Mouse (Mus musculus) thymus, postnatal 36 days (tissue): ENCODE measurements around the gene Scn7a.

Source experiments
- DNase-seq, 2 experiments: peaks; one replicate each; pipeline ENCODE4 v3.0.0; 2022; ENCODE audit warnings: mixed read lengths in 2 of 2

Scn7a gene

GRCm38 (mm10) chr2:66784765-66785164, at the start of gene Scn7a:
Gene Scn7a (minus strand): TSS chr2:66784914.
- DNase-seq, result no peak

DNA sequence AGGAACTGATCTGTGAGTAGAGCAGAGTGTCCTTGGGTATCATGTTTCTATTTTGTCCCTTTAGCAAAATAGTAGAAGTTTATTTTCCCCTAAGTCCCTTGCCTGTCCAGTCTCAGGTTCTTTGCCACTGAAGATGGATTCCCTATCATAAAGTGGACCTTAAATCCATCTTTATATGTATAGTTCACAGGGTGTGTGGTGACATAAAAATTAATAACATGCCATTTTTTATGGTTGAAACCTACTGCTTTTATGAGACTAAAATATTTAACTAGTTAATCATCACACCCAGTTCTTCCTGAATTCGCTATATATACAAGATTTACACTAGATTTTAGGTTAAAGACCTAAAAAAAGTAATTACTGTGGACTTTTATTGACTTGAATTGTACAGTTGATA, 43.0 kb upstream of the Scn7a start:
- DNase-seq, result no peak

- no peak for DNase-seq
Observed at GRCm38 (mm10) chr2:66819862-66820559, 35.3 kb upstream of the Scn7a start.

- DNase-seq, result no peak
Observed at GRCm38 (mm10) chr2:66799676-66800249, 15.0 kb upstream of the Scn7a start.

- DNase-seq, result no peak
Observed at GRCm38 (mm10) chr2:66797493-66797892, 12.8 kb upstream of the Scn7a start.

DNA sequence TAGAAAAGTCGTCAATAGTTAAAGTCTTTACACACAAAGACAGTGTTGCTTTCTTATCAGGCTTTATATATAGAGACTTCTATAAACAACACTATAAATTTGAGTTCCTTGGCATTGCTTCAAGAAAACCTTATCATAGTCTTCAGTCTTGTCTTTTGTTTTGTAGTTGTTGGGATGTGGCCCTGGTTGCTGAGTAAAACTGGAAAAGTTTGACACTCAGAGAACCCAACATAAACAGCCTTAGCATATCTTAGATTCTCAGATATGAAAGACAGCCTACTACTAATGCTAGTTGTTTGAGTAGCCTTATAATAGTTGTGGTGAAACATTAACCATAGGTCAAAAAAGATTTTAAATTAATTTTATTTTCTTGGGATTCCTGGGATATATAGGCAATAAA, 6.9 kb upstream of the Scn7a start:
- DNase-seq, result no peak

DNA sequence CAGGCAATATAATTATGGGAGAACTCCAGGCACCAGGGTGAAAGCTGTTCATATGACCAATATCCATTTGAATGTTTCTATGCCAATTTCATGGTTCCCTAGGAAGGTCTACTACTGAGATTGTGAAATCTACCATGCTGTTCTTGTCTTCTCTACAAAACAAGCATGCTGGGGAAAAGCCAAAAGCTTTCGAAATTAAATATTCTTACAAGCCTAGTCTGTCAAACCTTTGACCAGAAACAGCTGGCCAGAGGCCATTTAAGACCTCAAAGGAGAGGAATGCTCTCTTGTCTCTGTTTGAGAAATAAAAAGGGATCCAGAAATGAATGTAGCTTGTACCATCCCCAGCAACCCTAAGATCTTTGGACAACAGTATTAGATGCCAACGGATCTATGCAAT, 3.8 kb downstream of the Scn7a start:
- no peak for DNase-seq

GRCm38 (mm10) chr2:66767980-66768379, 16.7 kb downstream of the Scn7a start:
- DNase-seq, result no peak

GRCm38 (mm10) chr2:66765170-66765569, 19.5 kb downstream of the Scn7a start:
- DNase-seq, result no peak

- DNase-seq, result no peak
Observed at GRCm38 (mm10) chr2:66762905-66763304, 21.8 kb downstream of the Scn7a start.

GRCm38 (mm10) chr2:66728002-66728401, 56.7 kb downstream of the Scn7a start:
- no peak for DNase-seq

DNA sequence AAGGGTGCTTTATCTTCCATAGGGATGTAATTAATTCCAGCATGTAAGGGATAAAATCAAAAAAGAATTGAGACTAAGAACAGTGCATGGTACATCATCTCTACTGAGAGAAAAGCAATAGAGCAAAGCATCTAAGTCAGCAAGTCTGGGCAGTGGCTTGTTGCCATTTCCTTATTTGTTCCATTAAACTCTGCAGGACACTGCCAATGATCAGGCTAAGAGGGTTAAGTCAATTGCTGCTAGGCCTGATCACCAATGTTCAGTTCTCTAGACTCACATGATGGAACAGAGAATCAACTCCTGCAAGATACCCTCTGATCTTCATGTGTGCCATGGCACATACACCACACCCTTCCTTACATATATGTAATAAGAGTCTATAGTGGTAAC, 57.1 kb downstream of the Scn7a start:
- DNase-seq, result no peak

DNA sequence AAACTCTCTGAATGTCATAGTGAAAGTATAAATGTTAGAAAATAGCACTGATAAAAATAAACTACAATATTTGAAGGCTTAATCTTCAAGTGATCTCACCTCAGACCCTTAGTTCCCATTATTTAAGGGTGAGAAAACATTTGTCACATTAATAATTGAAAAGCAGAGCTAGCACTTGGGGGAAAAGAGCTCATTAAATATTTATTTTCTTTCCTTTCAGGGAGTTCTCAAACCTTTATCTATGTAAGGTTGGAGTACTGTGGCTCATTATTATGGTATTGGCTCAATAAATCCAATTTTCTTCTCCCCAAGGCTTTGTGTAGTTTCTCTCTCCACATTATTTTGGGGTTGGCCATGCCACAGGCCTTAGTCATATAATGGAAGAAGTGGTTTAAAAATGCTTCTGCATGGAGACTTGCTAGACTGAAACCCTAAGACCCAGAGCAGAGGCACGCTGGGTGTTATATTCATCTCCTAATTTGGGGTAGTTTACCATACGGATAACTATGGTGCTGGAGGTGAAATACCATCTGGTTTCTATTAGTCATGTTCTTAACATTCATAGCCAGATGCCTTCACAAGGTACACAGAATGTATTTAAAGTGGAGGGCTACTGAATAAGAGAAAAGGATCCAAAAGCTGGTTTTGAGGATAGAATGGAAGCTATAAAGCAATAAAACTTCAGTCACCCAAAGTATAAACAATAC, 57.7 kb downstream of the Scn7a start:
- DNase-seq, result no peak

DNA sequence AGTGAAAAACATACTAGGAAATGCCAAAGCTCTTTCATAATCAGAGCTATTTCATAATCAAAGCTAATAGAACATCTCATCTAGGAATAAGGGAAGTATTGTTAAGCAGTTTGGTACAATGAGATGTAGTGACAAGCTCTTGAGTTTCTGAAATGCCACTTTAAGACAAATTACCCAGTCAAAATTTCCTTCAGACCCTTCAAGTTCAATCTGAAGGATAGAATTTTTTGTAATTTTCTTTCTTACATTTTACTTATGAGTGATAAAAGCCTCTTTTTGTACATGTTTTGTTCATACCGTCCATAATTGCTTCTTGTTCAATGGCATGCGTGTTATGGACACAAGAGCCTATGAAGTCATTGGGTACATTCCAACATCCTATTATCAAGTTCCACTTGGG, 72.6 kb downstream of the Scn7a start:
- DNase-seq, result no peak

DNA sequence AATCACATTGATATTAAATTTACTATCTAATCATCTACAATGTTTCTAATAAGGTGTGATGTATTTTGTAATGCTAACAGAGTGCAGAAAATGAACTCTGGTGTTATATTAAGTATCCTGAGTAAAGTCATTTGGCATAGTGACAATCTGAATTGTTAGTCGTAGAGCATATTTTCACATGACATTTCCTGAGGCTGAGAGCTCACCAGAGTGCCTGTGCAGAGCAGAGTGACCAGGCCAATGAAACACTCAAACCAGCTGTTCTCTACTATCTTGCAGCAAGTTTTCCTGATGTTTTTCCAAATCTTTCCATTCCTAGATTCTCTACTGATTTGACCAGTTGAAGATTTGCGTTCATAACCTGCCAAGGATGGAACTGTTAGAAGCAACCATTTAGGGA, 92.4 kb downstream of the Scn7a start:
- no peak for DNase-seq

DNA sequence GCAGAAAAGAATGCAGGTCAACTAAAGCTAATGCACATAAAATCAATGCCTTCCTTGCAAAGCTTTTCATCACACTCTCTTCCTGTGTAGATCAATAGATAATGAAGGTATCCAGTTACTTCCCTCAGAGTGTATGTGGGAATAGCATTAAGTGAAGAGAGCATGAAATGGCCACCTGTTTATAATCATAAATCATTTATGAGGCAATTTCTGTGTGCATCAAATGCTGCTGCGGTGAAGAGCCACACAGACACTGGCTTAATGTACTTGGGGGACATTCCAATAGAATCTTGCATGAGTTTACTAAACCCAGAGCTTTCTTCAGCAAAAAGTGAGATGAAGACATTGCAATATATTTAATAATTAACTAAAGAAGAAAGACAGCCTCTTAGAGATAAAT, 122.7 kb downstream of the Scn7a start:
- DNase-seq, result no peak

GRCm38 (mm10) chr2:66656430-66656829, 128.3 kb downstream of the Scn7a start:
- DNase-seq, result no peak

GRCm38 (mm10) chr2:66655431-66655830, 129.3 kb downstream of the Scn7a start:
- no peak for DNase-seq

- no peak for DNase-seq
Observed at GRCm38 (mm10) chr2:66644384-66644783, 140.3 kb downstream of the Scn7a start.

DNA sequence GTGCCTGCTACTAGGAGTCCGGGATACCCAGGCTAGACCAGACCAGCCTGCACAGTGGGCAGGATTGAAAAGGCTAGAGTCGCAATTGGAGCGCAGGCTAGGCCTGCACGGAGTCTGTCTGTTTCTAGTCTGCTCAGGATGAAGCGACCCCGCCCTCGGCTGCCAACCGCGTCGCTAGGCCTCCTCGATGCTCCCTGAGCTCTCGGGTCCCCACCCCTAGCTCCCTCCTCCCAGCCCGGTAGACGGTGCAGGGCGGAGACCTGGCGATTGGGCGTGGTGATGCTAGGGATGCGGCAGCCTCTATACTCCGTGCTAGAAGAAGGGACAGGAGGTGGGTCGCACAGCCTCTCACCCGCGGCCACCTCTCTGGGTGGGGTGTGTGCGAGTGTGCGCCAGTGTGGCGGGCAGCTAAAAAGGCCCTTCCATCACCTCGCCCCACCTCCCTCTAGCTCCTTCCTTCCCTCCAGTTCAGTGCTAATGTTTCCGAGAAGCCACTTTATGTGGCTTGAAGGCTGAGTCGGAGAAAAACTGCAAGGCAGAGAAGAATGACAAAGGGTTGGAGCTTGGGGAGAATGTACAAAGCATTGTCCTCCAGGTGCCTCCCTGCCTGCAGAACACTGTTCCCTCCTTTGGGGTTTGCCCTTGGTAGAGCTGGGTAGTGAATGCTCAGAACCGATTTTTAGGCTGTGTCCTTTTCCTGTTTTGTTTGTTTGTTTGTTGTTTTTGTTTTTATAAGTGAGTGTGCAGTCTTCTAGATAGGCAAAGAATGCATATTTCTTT, 149.9 kb downstream of the Scn7a start, which contains the start of gene Scn9a:
Gene Scn9a (minus strand): TSS at position 383 of the 780 bp plus-strand sequence.
- no peak for DNase-seq

- no peak for DNase-seq
Observed at GRCm38 (mm10) chr2:66632728-66633127, 152.0 kb downstream of the Scn7a start.
